Mouse (Mus musculus): ENCODE results near the gene Plppr2. TPM values are rescaled to one million over a fixed set of nuclear protein-coding genes. Genes with fewer than 3 reads are reported as not detected.

The Plppr2 gene
- polyA plus RNA-seq, 1 experiment, result 5.4 TPM

DNA sequence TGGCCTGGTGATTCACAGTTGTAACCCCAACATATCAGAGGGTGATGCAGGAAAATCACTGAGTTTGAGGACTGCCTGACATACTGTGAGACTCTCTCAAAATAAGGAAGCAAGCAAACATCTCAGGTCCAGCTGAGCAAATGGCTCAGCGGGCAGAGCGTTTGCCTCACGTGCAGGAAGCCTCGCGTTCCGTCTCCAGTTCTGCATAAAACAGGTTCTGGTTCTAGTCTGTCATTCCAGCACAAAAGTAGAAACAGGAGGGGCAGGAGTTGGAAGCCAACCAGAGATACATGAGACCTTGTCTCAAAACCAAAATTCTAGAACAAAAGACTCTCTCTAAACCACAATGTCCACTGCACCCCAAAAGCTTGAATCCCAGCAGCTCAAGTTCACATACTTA lies 10.0 kb upstream of the Plppr2 start:
- Histone ChIP-seq H3K27me3 (ENCODE audit: control insufficient read depth, insufficient read depth, low read length, poor library complexity, severe bottlenecking) (no peaks in the 10 kb centered on the region), H3K9ac (ENCODE audit: low read depth, poor library complexity, severe bottlenecking) (peak overlapping the region; percentile 53), H3K9me3 (replicated peaks; ENCODE audit: control insufficient read depth, insufficient read depth, low read length, poor library complexity, severe bottlenecking) (no peaks in the 10 kb centered on the region), H3K4me1 (ENCODE audit: control insufficient read depth, insufficient read depth, low read length) (no peaks in the 10 kb centered on the region), H3K36me3 (ENCODE audit: control insufficient read depth, insufficient read depth, low read length, poor library complexity, severe bottlenecking) (no peaks in the 10 kb centered on the region), H3K4me3 (ENCODE audit: low read depth, low read length) (peak overlapping the region; percentile 74), H3K27ac (ENCODE audit: insufficient read depth, low read length) (no peak overlapping the region)
- no peak for TF ChIP-seq EP300 (IDR thresholded peaks at IDR 0.05; ENCODE audit: insufficient read depth, low read depth, low read length)

DNA sequence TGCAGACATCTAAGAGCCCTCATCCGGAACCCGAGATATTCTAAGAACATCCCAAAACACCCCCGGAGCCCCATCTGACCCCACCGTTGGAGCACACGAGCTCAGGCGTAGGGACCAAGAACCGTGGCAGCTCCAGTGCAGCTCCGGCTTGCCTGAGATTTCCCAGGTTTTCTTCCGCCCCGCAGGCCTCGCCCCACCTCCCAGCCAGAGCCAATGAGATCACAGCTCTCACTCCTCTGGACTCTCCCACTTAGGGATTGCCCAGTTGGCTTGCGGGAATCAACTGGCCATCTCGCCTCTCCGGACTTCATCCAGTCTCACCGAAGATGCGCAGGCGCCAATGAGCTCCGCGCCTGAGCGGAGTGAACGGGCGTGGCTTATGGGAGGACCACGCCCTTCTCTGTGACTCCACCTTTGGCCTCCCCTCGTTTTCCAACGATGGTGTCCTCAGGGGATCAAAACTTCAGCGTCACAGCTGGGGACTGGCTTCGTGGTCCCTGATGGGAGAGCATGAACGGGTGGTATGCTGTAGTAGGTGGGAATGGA lies 9.6 kb upstream of the Plppr2 start, which contains the start of the genes Ccdc159 and Tmem205:
Gene Ccdc159 (plus strand): TSS at position 264 of the 546 bp plus-strand sequence.
Gene Tmem205 (minus strand): TSS at position 349 of the 546 bp plus-strand sequence.
- Histone ChIP-seq H3K4me3 (ENCODE audit: low read depth, low read length) (peak within 1 kb of the TSS; percentile 74), H3K36me3 (ENCODE audit: control insufficient read depth, insufficient read depth, low read length, poor library complexity, severe bottlenecking) (no peaks in the 10 kb centered on the region), H3K9ac (ENCODE audit: low read depth, poor library complexity, severe bottlenecking) (peak within 1 kb of the TSS; percentile 61), H3K4me1 (ENCODE audit: control insufficient read depth, insufficient read depth, low read length) (no peaks in the 10 kb centered on the region), H3K27ac (ENCODE audit: insufficient read depth, low read length) (no peak within 1 kb of the TSS), H3K27me3 (ENCODE audit: control insufficient read depth, insufficient read depth, low read length, poor library complexity, severe bottlenecking) (no peaks in the 10 kb centered on the region), H3K9me3 (replicated peaks; ENCODE audit: control insufficient read depth, insufficient read depth, low read length, poor library complexity, severe bottlenecking) (no peaks in the 10 kb centered on the region)
- TF ChIP-seq EP300 (IDR thresholded peaks at IDR 0.05; ENCODE audit: insufficient read depth, low read depth, low read length), result no peak
- TF ChIP-seq POLR2A (IDR thresholded peaks at IDR 0.05; ENCODE audit: insufficient read depth, low read length), result peak; percentile 83
- no peak for TF ChIP-seq CTCF (IDR thresholded peaks at IDR 0.05; ENCODE audit: low read depth, low read length)

DNA sequence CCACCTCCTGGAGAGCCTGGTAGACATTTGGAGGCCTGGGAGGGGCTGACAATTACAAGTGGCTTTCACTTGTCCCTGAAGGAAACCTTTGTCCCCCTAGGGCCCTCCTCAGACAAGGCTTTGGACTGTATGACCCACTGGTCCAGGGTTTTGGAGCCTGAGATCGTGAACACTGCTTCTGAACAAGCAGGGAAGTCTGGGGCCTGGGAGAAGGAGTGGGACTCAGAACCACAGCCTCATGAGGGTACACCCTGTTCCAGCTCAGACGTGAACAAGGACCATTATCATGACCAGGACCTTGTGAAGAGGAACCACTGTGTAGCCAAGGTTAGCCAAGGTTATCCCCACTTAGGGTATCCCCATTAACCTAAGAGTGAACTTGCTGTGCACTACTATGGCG lies 7.6 kb upstream of the Plppr2 start:
- H3K9me3 ChIP-seq (replicated peaks; ENCODE audit: control insufficient read depth, insufficient read depth, low read length, poor library complexity, severe bottlenecking), result no peaks in the 10 kb centered on the region
- H3K36me3 ChIP-seq (ENCODE audit: control insufficient read depth, insufficient read depth, low read length, poor library complexity, severe bottlenecking), result no peaks in the 10 kb centered on the region
- no peak overlapping the region for H3K4me3 ChIP-seq (ENCODE audit: low read depth, low read length)
- no peaks in the 10 kb centered on the region for H3K4me1 ChIP-seq (ENCODE audit: control insufficient read depth, insufficient read depth, low read length)
- no peak overlapping the region for H3K27ac ChIP-seq (ENCODE audit: insufficient read depth, low read length)
- TF ChIP-seq POLR2A (IDR thresholded peaks at IDR 0.05; ENCODE audit: insufficient read depth, low read length) (no peak), EP300 (IDR thresholded peaks at IDR 0.05; ENCODE audit: insufficient read depth, low read depth, low read length) (no peak), CTCF (IDR thresholded peaks at IDR 0.05; ENCODE audit: low read depth, low read length) (no peak)
- H3K9ac ChIP-seq (ENCODE audit: low read depth, poor library complexity, severe bottlenecking), result no peak overlapping the region
- no peaks in the 10 kb centered on the region for H3K27me3 ChIP-seq (ENCODE audit: control insufficient read depth, insufficient read depth, low read length, poor library complexity, severe bottlenecking)

DNA sequence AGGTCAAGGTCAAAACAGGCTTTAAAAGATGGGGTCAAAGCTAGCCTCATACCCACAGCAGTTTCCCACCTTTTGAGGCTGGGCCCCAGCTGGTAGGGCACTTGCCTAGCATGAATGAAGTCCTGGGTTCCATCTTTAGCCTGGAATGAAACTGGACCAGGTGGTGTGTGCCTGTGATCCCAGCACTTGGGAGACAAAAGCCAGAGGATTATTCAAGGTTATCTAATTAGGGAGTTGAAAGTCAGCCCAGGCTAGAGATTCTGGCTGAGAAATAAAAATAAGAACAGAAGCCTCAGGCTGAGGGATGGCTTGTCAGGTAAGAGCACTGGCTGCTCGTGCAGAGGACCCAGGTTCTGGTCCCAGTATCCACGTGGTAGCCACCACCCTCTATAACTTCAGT lies 4.8 kb upstream of the Plppr2 start:
- Histone ChIP-seq H3K36me3 (ENCODE audit: control insufficient read depth, insufficient read depth, low read length, poor library complexity, severe bottlenecking) (no peaks in the 10 kb centered on the region), H3K4me1 (ENCODE audit: control insufficient read depth, insufficient read depth, low read length) (no peaks in the 10 kb centered on the region), H3K9me3 (replicated peaks; ENCODE audit: control insufficient read depth, insufficient read depth, low read length, poor library complexity, severe bottlenecking) (no peaks in the 10 kb centered on the region), H3K27me3 (ENCODE audit: control insufficient read depth, insufficient read depth, low read length, poor library complexity, severe bottlenecking) (no peaks in the 10 kb centered on the region), H3K4me3 (ENCODE audit: low read depth, low read length) (no peak overlapping the region), H3K27ac (ENCODE audit: insufficient read depth, low read length) (no peak overlapping the region), H3K9ac (ENCODE audit: low read depth, poor library complexity, severe bottlenecking) (no peak overlapping the region)
- TF ChIP-seq CTCF (IDR thresholded peaks at IDR 0.05; ENCODE audit: low read depth, low read length), result no peak
- no peak for TF ChIP-seq POLR2A (IDR thresholded peaks at IDR 0.05; ENCODE audit: insufficient read depth, low read length)
- TF ChIP-seq EP300 (IDR thresholded peaks at IDR 0.05; ENCODE audit: insufficient read depth, low read depth, low read length), result no peak

DNA sequence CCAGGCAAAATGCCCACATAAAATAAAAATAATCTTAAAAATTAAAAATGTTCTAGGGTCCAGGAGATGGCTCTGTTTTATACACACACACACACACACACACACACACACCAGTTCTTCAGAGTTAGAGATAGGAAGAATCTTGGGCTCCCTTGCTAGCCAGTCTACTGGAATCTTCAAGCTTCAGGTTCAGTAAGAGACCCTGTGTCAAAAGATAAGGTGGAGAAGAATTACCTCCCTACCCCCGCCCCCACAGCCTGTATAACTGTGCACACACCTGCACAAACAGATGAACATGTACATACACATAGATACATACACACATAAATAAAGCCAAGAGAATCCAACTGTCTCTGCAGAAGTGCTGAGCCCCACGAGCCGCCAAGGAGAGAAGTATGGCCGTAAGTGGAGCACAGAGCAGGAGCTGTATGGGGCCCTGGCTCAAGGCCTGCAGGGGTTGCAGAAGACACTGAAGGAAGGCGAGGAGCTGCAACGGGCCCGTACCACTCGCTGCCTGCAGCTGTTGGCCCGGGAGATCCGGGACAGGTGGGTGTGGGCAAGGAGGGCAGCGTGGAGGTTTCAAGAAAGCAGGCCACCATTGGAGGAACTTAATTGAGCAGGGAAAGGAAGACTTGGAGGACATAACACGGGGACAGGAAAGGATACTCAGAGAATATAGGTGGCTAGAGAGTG lies 4.2 kb upstream of the Plppr2 start:
- TF ChIP-seq CTCF (IDR thresholded peaks at IDR 0.05; ENCODE audit: low read depth, low read length), result no peak
- no peak for TF ChIP-seq EP300 (IDR thresholded peaks at IDR 0.05; ENCODE audit: insufficient read depth, low read depth, low read length)
- TF ChIP-seq POLR2A (IDR thresholded peaks at IDR 0.05; ENCODE audit: insufficient read depth, low read length), result no peak
- Histone ChIP-seq H3K36me3 (ENCODE audit: control insufficient read depth, insufficient read depth, low read length, poor library complexity, severe bottlenecking) (no peaks in the 10 kb centered on the region), H3K4me1 (ENCODE audit: control insufficient read depth, insufficient read depth, low read length) (no peaks in the 10 kb centered on the region), H3K27me3 (ENCODE audit: control insufficient read depth, insufficient read depth, low read length, poor library complexity, severe bottlenecking) (no peaks in the 10 kb centered on the region), H3K9me3 (replicated peaks; ENCODE audit: control insufficient read depth, insufficient read depth, low read length, poor library complexity, severe bottlenecking) (no peaks in the 10 kb centered on the region), H3K4me3 (ENCODE audit: low read depth, low read length) (no peak overlapping the region; the same call in 1 of the 2 replicates), H3K27ac (ENCODE audit: insufficient read depth, low read length) (no peak overlapping the region), H3K9ac (ENCODE audit: low read depth, poor library complexity, severe bottlenecking) (peak overlapping the region; percentile 9; the same call in 1 of the 2 replicates)

DNA sequence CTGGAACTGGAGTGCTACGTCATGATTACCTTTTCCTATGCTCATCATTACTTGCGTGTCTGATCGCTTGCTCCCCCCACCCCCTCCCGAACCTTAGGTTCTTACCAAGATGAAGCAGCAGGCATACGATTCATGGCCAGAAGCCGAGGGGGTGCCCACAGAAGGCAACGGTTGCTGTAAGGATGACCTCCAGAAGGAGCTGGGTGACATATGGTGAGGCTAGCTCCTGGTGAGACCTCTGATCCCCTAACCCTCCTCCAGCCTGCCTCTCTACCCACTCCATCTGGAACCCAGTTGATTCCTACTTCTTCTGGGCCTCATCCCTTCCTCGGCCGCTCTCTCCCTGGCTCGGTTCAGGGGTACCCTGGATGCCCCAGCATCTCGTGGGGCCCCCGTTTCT lies 2.8 kb upstream of the Plppr2 start:
- no peaks in the 10 kb centered on the region for H3K9me3 ChIP-seq (replicated peaks; ENCODE audit: control insufficient read depth, insufficient read depth, low read length, poor library complexity, severe bottlenecking)
- H3K27ac ChIP-seq (ENCODE audit: insufficient read depth, low read length), result no peak overlapping the region
- no peak for TF ChIP-seq EP300 (IDR thresholded peaks at IDR 0.05; ENCODE audit: insufficient read depth, low read depth, low read length)
- no peak for TF ChIP-seq POLR2A (IDR thresholded peaks at IDR 0.05; ENCODE audit: insufficient read depth, low read length)
- TF ChIP-seq CTCF (IDR thresholded peaks at IDR 0.05; ENCODE audit: low read depth, low read length), result no peak
- H3K9ac ChIP-seq (ENCODE audit: low read depth, poor library complexity, severe bottlenecking), result no peak overlapping the region
- H3K4me1 ChIP-seq (ENCODE audit: control insufficient read depth, insufficient read depth, low read length), result no peaks in the 10 kb centered on the region
- no peaks in the 10 kb centered on the region for H3K27me3 ChIP-seq (ENCODE audit: control insufficient read depth, insufficient read depth, low read length, poor library complexity, severe bottlenecking)
- H3K36me3 ChIP-seq (ENCODE audit: control insufficient read depth, insufficient read depth, low read length, poor library complexity, severe bottlenecking), result no peaks in the 10 kb centered on the region
- no peak overlapping the region for H3K4me3 ChIP-seq (ENCODE audit: low read depth, low read length)

Data from ES-Bruce4 (cell line).